Mouse (Mus musculus) lung, postnatal 10 days (tissue): ENCODE data around the gene Fam243.
A peak's percentile ranks its signal among the peaks of the same experiment; 100 is the strongest.

Experiments
- DNase-seq: peaks from one replicate; pipeline ENCODE4 v3.0.0; 2021

Gene Fam243

DNA sequence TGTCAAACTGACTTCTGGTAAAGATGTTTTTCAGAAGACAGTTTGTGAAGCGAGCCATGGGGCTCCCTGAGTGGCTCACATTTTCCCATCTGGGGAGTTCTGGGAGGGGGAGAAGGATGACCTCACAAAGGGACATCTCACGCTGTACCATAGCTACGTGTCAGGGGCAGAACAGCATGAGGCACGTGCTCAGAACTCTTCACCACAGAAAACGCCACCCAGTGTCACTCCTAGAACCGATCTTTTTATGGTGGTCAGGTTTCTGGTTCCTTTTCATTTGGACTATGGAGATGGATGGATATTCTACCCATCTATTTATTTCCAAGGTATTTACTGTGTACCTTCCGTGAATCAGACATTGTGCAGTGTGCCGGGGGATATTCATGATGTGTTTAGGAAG lies at the start of gene Fam243:
Gene Fam243, minus strand, starts transcription at position 101 of the 400 bp plus-strand sequence.
- no peak for DNase-seq

- peak; percentile 66 for DNase-seq
Observed at GRCm38 (mm10) chr16:92369260-92369659, 48.0 kb upstream of the Fam243 start.

DNA sequence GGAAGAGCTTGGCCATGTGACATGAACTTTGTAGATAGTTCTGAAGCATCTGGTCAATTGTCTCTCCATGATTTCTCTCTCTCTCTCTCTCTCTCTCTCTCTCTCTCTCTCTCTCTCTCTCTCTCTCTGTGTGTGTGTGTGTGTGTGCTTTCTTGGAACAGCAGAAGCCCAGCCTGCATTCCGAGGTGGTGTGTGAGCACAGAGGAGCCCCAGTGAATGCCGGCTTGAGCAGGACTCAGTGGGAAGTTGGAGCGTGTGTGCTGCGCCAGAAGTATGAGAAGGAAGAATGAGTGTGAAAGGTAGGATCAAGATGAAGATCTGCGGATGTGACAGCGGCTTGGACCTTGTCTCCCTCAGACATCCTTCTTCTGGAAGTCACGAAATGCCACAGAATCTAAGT lies 44.2 kb upstream of the Fam243 start:
- no peak for DNase-seq

GRCm38 (mm10) chr16:92360711-92361110 lies 39.5 kb upstream of the Fam243 start:
- no peak for DNase-seq

DNA sequence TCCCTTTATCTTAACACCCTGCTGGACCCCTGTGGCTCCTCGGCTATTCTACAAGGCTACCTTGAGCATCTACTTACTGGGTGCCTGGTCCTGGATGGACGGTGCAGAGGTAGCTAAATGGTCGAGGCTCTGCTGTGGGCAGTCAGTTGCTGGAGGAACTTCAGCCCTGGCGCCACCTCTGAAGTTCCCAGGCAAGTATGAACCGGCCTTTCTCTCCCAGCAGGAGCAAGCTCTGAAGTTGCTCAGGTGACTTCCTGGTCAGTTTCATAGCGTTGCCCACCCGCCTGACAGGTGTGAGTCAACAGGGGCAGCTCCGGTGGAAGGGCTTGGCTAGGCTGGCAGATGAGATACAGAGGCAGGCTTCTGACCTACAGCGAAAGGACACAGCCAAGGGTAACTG lies 38.0 kb upstream of the Fam243 start, which contains the start of gene Kcne1:
Gene Kcne1, minus strand, starts transcription at position 240 of the 400 bp plus-strand sequence.
- no peak for DNase-seq

DNA sequence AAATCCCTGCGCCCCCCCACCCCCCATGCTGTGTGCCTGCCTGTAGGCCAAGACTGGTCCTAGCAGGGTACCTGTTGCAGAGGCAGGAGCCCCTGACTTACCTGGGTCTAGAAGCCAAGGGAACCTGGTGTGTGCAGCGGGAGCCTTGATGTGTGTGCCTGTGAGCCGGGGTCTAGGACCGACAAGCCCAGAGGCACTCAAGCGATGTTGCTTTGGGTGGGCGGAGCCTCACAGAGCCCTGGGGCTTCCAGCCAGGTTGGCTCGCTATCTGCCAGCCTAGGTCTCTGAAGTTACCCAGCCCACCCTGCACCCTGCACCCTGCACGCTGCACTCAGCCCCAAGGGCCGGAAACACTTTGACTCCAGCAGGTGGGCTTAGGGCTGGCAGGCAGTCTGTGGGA lies 37.5 kb upstream of the Fam243 start:
- DNase-seq: no peak

DNA sequence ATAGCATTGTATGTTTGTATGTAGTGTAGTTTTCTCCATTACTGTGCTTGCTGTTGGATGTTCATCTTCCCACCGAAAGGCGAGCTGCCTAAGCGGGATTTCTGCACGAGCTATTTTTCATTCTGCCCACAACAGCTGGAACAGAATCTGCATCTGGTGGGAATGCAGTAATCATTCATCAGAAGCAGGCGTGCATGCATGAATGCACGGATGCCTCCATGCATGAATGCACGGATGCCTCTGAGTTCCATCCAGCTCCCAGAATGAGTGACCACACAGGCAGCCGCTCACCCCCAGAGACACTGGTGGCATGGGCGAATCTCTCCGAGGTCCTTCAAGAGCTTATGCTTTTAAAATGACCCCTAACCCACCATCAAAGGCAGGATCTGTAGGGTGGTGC lies 36.3 kb upstream of the Fam243 start:
- DNase-seq: no peak

- DNase-seq: no peak
Observed at GRCm38 (mm10) chr16:92357023-92357422, 35.8 kb upstream of the Fam243 start.

DNA sequence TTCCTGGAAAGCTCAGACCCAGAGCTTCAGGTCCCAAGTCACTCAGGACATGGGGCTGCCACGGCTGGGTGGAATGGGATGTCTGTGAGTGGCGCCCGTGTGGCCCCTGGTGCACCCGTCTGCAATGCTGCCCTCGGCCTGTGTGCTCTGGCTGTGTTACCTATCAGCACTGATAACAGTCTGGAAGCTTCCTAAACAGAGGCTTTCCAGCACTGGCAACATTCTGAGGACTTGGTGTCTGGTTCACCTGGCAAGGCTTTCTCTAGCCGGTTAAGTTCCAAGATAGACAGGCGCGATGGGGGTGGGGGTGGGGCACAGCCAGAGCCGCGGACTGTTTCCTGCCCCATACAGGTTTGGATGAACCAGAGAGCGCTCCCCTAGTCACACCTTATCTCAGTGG lies 34.7 kb upstream of the Fam243 start:
- no peak for DNase-seq

DNA sequence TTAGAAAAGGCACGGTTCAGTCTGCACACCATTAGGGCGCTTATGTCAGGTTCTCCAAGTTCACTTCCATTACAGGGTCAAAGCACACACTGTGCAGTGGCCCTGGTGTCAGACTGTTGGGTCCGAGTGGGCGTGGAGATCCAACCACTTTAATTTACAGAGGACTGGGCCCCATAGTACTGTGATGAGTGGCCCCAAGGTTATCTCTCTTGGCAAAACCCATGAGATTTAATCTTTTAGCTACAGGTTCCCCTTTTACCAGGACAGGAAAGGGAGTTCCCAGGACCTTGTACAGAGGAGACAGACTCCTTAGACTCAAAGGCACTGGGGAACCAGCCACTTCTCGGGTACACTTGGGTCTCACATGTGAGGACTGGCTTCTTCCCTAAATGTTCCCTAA lies 34.1 kb upstream of the Fam243 start:
- DNase-seq: no peak

- DNase-seq: no peak
Observed at GRCm38 (mm10) chr16:92353897-92354296, 32.7 kb upstream of the Fam243 start.

DNA sequence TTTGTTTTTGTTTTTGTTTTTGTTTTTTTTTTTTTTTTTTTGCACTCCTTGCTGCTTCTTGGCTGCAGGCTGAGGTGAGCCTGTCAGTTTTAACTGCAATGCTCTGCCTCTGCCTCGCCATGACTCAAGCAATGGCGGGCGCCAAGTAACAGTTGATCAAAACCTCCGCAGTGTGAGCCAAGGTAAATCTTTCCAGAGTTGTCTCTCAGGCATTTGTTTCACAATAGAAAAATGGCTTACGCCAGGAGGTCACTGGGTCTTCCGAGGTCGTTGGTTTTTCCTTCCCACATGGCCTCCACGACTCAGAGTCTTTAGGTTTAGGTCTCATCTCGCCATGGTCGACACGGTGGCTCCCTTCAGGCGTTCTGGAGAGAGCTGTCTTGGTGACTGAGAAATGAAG lies 32.1 kb upstream of the Fam243 start:
- DNase-seq: no peak

DNA sequence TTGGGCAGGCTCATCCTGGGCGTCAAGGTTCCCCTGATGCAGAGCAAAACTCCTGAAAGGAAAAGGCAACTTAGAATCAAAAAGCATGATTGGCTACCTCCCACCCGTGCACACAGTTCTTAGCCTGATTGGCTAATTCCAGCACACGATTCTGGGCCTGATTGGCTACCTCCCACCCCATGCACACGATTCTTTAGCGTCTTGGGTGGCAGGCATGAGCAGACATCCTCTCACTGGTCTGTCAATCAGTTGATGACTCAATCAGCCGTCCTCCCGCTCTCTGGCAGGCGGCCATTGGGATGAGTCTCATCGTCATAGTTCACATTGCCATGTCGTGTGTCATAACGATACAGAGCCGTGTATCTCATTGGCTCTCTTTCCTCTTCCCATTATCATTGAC lies 27.7 kb upstream of the Fam243 start:
- DNase-seq: peak; percentile 60

- DNase-seq: no peak
Observed at GRCm38 (mm10) chr16:92346297-92346916, 25.2 kb upstream of the Fam243 start.

- peak; percentile 26 for DNase-seq
Observed at GRCm38 (mm10) chr16:92345177-92345576, 23.9 kb upstream of the Fam243 start.

DNA sequence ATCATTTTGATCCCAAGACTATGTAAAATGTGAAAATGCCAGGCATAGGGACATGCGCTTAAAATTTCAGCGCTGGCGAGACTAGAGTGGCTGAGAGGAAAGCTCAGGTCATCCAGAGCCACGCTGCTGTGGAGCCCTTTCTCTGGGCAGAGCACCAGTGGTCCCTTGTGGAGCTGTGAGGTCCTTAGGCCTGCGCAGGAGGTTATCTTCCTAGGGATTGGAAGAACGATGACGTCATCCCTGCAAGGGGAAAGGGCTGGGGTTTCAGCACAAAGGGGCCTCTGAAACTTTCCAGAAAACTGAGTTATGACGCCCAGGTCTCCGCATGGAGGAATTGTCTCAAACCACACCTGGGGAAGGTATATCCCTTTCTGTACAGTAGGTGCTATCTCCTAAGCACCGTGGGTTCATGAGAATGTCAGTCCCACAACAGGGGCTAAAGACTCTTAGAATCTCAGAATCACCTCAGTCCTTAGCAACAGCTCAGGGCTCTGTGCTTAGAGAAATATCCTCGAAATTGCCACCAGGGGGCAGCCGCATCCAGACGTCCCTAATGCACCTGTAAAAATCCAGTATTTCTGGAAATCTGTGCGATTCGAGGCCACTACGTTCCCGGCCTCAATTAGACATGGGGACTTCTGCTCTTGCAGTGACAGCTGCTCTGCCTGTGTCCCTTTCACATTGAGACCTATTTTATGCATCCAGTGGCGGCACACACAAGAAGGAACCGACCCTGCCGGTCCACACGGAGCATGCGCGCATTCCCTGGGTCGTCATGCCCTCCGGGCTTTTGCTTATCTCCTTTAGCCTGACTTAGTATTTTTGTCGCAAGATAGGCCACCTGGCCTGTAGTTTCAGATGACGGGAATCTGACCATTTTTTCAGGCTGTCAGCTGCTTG lies 19.6 kb upstream of the Fam243 start:
- peak; percentile 78 for DNase-seq

DNA sequence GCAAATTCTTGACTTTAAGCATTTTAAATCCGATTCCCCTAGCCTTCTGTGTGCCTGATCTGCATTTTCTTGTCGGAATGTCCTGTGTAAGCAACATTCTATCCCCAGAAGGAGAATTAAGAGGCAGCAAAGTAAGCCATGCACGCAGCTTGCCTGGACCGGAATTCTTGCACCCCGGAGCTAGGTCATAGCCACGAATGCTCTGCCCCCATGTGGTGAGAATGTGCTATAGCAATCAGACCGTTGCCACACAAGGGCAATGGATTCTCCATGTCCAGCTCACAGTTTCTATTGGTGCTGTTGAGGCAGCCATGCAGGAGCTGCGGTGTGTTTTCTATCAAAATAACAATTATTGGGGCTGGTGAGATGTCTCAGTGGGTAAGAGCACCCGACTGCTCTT lies 15.0 kb upstream of the Fam243 start:
- peak; percentile 90 for DNase-seq

- no peak for DNase-seq
Observed at GRCm38 (mm10) chr16:92334600-92334999, 13.4 kb upstream of the Fam243 start.

DNA sequence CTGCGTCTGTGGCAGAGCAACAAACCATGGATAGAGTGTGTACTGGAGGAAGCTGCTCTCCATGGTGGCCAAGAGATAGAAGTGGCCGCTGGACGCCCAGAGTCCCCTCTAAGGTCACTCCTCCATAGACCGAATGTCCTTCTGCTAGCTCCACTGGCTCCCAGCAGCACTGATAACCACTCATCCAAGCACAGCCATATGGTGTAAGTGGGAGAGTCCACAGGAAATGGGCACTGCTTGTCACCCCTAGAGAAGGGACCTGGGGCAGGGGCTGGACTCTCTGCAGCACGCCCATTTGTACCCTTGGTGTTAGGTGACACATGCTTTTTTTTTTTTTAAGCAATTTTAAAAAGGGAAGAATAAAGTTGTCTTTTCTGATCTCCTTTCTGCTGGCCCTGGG lies 9.7 kb upstream of the Fam243 start:
- no peak for DNase-seq

DNA sequence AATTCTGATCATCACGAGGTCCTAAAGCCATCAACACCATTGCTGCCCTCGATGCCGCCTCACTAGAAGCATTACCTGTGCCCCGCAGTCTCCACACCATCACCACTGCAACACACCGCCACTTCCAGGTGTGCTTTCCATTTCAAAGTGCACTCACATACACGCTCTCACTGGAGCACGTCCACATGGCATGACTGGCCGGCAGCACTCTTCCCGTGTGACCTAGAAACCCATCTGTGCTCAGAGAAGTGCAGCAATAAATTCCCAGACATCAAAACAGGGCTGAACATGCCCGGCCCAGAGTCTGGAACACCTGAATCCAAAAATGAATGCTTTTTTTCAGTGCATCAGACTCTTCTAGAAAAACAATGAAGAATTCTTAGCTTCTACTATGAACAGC lies 6.7 kb upstream of the Fam243 start:
- DNase-seq: no peak

DNA sequence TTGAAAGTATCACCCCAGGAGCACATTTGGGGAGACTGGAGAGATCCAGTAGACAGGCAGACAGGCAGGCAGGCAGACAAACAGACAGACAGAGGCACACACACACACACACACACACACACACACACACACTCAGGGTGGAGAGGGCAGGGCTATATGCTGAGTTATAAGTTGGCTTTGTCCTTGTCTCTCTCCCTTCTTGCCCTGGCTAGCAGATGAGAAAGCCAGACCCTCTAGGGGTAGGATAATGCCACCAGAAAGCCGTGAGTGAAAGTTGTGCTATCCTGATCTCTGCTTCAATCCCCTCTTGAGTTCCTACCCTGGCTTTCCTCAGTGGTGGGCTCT lies 3.8 kb upstream of the Fam243 start:
- no peak for DNase-seq

DNA sequence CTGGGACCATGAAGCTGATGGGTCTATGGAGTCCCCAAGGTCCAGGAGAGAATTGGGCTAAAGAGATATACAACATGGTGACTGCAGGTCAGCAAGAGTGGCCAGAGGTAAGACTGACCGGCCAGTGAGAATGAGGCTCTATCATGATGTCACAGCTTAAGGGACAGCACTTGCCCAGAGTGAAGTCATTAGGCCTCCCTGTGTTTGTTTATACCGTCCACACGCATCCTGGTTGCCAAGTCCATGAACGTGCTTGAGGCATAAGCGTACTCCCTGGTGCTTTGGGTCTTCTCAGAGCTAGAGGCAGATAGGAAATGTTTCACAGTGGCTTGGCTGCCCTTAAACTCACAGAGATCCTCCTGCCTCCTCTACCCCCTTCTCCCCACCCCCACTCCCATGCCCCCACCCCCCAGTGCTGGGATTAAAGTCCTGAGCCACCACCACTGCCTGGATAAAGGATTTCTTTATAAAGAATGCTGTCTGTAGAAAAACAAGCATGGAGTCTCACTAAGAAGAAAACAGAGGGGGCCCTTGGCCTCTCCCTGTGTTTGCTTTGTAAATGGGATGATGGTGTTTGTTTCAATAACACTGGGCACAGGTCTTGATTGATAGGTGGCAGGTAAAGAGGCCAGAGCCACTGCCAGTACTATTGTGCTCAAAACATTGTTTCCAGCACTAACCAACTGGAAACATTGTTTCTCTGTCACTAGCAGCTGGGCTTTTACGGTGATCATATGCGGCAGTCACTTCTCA lies 3.2 kb upstream of the Fam243 start:
- DNase-seq: peak; percentile 53

DNA sequence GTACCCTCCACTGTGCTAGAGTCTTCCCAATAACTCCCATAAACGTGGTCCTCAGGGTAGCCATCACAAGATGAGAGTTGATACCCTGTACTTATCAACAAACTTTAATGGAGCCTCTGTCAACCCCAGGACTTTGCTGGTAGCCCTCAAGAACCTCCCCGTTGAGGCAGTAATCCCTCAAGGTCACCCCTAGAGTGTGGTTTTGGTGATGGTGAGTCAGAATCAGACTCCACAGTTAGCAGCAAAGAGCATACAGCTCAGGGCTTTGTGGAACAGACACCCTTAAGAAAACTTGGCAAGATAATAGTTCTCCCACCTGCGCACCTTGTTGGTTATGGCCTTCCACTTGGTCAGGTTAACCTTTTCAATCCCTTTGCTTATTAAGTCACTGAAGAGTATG lies 880 bp downstream of the Fam243 start:
- no peak for DNase-seq
